Mouse (Mus musculus): ENCODE measurements around the gene Colca2. TPM values are rescaled to one million over a fixed set of nuclear protein-coding genes. Genes with fewer than 3 reads are reported as not detected.

The Colca2 gene
- polyA plus RNA-seq, 1 experiment from 2014 or later = 11.1 TPM

GRCm38 (mm10) chr9:51258426-51258825, 19.9 kb downstream of the Colca2 start:
- no peak overlapping the region for H3K9ac ChIP-seq (ENCODE audit: low read length)
- no peak for TF ChIP-seq EP300 (optimal IDR thresholded peaks at IDR 0.05)
- TF ChIP-seq CTCF (IDR thresholded peaks at IDR 0.05; ENCODE audit: low read depth) = no peak
- H3K27ac ChIP-seq (replicated peaks) = no peak overlapping the region
- no peaks in the 10 kb centered on the region for H3K27me3 ChIP-seq (ENCODE audit: control insufficient read depth, insufficient read depth, low read length)
- H3K36me3 ChIP-seq (ENCODE audit: control insufficient read depth, insufficient read depth, low read length) = no peaks in the 10 kb centered on the region
- no peak overlapping the region for H3K4me3 ChIP-seq (ENCODE audit: low read depth, low read length)
- H3K4me2 ChIP-seq (replicated peaks; ENCODE audit: low read depth) = no peak overlapping the region
- no peaks in the 10 kb centered on the region for H3K4me1 ChIP-seq (replicated peaks; ENCODE audit: control insufficient read depth, insufficient read depth)
- no peak for DNase-seq (ENCODE audit: low spot score)
- no peak for ATAC-seq (ENCODE audit: low FRiP score, low TSS enrichment)
- H3K9me3 ChIP-seq (ENCODE audit: control insufficient read depth, low read length) = no peaks in the 10 kb centered on the region
- WGBS = 82% methylated on average over 5 of the region's 5 CpGs

GRCm38 (mm10) chr9:51256780-51257502, 21.4 kb downstream of the Colca2 start:
- DNase-seq (ENCODE audit: low spot score) = no peak
- no peak overlapping the region for H3K27ac ChIP-seq (replicated peaks)
- ATAC-seq (ENCODE audit: low FRiP score, low TSS enrichment) = no peak

GRCm38 (mm10) chr9:51238741-51239385, 39.5 kb downstream of the Colca2 start:
- no peak overlapping the region for H3K4me2 ChIP-seq (replicated peaks; ENCODE audit: low read depth)
- DNase-seq (ENCODE audit: low spot score) (no peak), ATAC-seq (ENCODE audit: low FRiP score, low TSS enrichment) (no peak)
- no peaks in the 10 kb centered on the region for H3K36me3 ChIP-seq (ENCODE audit: control insufficient read depth, insufficient read depth, low read length)
- H3K9ac ChIP-seq (ENCODE audit: low read length) = no peak overlapping the region
- H3K4me1 ChIP-seq (replicated peaks; ENCODE audit: control insufficient read depth, insufficient read depth) = no peaks in the 10 kb centered on the region; the same call in 1 of the 2 replicates
- TF ChIP-seq CTCF (IDR thresholded peaks at IDR 0.05; ENCODE audit: low read depth) (no peak), EP300 (optimal IDR thresholded peaks at IDR 0.05) (no peak)
- H3K9me3 ChIP-seq (ENCODE audit: control insufficient read depth, low read length) = no peaks in the 10 kb centered on the region
- H3K27me3 ChIP-seq (ENCODE audit: control insufficient read depth, insufficient read depth, low read length) = no peaks in the 10 kb centered on the region
- H3K4me3 ChIP-seq (ENCODE audit: low read depth, low read length) = no peak overlapping the region
- no peak overlapping the region for H3K27ac ChIP-seq (replicated peaks)
- 43% methylated on average over 12 of the region's 12 CpGs for WGBS

More at GRCm38 (mm10) chr9:51256780-51257502, 21.4 kb downstream of the Colca2 start:
- Histone ChIP-seq H3K9me3 (ENCODE audit: control insufficient read depth, low read length) (no peaks in the 10 kb centered on the region), H3K4me1 (replicated peaks; ENCODE audit: control insufficient read depth, insufficient read depth) (no peaks in the 10 kb centered on the region), H3K4me2 (replicated peaks; ENCODE audit: low read depth) (no peak overlapping the region), H3K9ac (ENCODE audit: low read length) (no peak overlapping the region), H3K27me3 (ENCODE audit: control insufficient read depth, insufficient read depth, low read length) (no peaks in the 10 kb centered on the region), H3K36me3 (ENCODE audit: control insufficient read depth, insufficient read depth, low read length) (no peaks in the 10 kb centered on the region), H3K4me3 (ENCODE audit: low read depth, low read length) (no peak overlapping the region)
- 52% methylated on average over 4 of the region's 4 CpGs for WGBS
- TF ChIP-seq EP300 (optimal IDR thresholded peaks at IDR 0.05) (no peak), CTCF (IDR thresholded peaks at IDR 0.05; ENCODE audit: low read depth) (no peak)

- TF ChIP-seq EP300 (optimal IDR thresholded peaks at IDR 0.05) (no peak), CTCF (IDR thresholded peaks at IDR 0.05; ENCODE audit: low read depth) (no peak)
- DNase-seq (ENCODE audit: low spot score) (no peak), ATAC-seq (ENCODE audit: low FRiP score, low TSS enrichment) (no peak)
- Histone ChIP-seq H3K4me2 (replicated peaks; ENCODE audit: low read depth) (no peak overlapping the region), H3K9ac (ENCODE audit: low read length) (no peak overlapping the region), H3K4me3 (ENCODE audit: low read depth, low read length) (no peak overlapping the region), H3K27me3 (ENCODE audit: control insufficient read depth, insufficient read depth, low read length) (no peaks in the 10 kb centered on the region), H3K36me3 (ENCODE audit: control insufficient read depth, insufficient read depth, low read length) (no peaks in the 10 kb centered on the region), H3K4me1 (replicated peaks; ENCODE audit: control insufficient read depth, insufficient read depth) (no peaks in the 10 kb centered on the region), H3K9me3 (ENCODE audit: control insufficient read depth, low read length) (no peaks in the 10 kb centered on the region), H3K27ac (replicated peaks) (no peak overlapping the region)
- 96% methylated on average over 8 of the region's 8 CpGs for WGBS
Observed at GRCm38 (mm10) chr9:51232163-51232562, 46.2 kb downstream of the Colca2 start.

- WGBS = 42% methylated on average over 4 of the region's 4 CpGs
- TF ChIP-seq CTCF (IDR thresholded peaks at IDR 0.05; ENCODE audit: low read depth) (no peak), EP300 (optimal IDR thresholded peaks at IDR 0.05) (no peak)
- H3K4me2 ChIP-seq (replicated peaks; ENCODE audit: low read depth) = no peak overlapping the region
- DNase-seq (ENCODE audit: low spot score) (peak; percentile 68), ATAC-seq (ENCODE audit: low FRiP score, low TSS enrichment) (peak; percentile 93)
- no peak overlapping the region for H3K9ac ChIP-seq (ENCODE audit: low read length)
- H3K4me3 ChIP-seq (ENCODE audit: low read depth, low read length) = no peak overlapping the region
- no peaks in the 10 kb centered on the region for H3K9me3 ChIP-seq (ENCODE audit: control insufficient read depth, low read length)
- no peaks in the 10 kb centered on the region for H3K4me1 ChIP-seq (replicated peaks; ENCODE audit: control insufficient read depth, insufficient read depth)
- no peaks in the 10 kb centered on the region for H3K27me3 ChIP-seq (ENCODE audit: control insufficient read depth, insufficient read depth, low read length)
- no peak overlapping the region for H3K27ac ChIP-seq (replicated peaks)
- H3K36me3 ChIP-seq (ENCODE audit: control insufficient read depth, insufficient read depth, low read length) = no peaks in the 10 kb centered on the region
Observed at GRCm38 (mm10) chr9:51230701-51231389, 47.5 kb downstream of the Colca2 start.
